Mouse (Mus musculus): ENCODE measurements around the gene Pgp.

- no peak for TF ChIP-seq CTCF (IDR thresholded peaks at IDR 0.05)
- TF ChIP-seq POLR2A (IDR thresholded peaks at IDR 0.05; ENCODE audit: insufficient read depth, low read depth, low read length): no peak
Observed at GRCm38 (mm10) chr17:24504085-24504484, 33.9 kb downstream of the Pgp start.

Data from heart, adult 2 months (tissue).